Mouse (Mus musculus): ENCODE data around the gene Adgrg5. TPM values are rescaled to one million over a fixed set of nuclear protein-coding genes. Genes with fewer than 3 reads are reported as not detected.
A peak's percentile ranks its signal among the peaks of the same experiment; 100 is the strongest.

Gene Adgrg5
- polyA plus RNA-seq, 1 experiment from 2014 or later = 0.13 TPM

GRCm38 (mm10) chr8:94990598-94991453 lies 67.3 kb downstream of the Adgrg5 start:
- H3K36me3 ChIP-seq (replicated peaks; ENCODE audit: insufficient read depth, low read length) = peaks cover 6% of the 10 kb centered on the region
- WGBS (ENCODE audit: insufficient replicate concordance) = 51% methylated on average over 11 of the region's 11 CpGs
- no peaks in the 10 kb centered on the region for H3K27me3 ChIP-seq (ENCODE audit: insufficient read depth, low read length)
- no peak overlapping the region for H3K9ac ChIP-seq (replicated peaks)
- TF ChIP-seq EP300 (IDR thresholded peaks at IDR 0.05; ENCODE audit: low read depth) = no peak
- no peak for TF ChIP-seq CTCF (IDR thresholded peaks at IDR 0.05; ENCODE audit: low read depth)
- peak overlapping the region; percentile 40; the same call in 1 of the 2 replicates for H3K27ac ChIP-seq (ENCODE audit: low read depth)
- H3K4me3 ChIP-seq (ENCODE audit: low read depth, low read length) = no peak overlapping the region
- ATAC-seq (no peak), DNase-seq (no peak)
- H3K4me1 ChIP-seq (ENCODE audit: insufficient read depth) = peaks cover 71% of the 10 kb centered on the region
- H3K4me2 ChIP-seq (ENCODE audit: low read depth, low read length) = no peak overlapping the region
- H3K9me3 ChIP-seq (ENCODE audit: low read length) = no peaks in the 10 kb centered on the region

- ATAC-seq = peak; percentile 22; the same call in 1 of the 2 replicates
Measured at GRCm38 (mm10) chr8:94991454-94991994, 68.0 kb downstream of the Adgrg5 start.

GRCm38 (mm10) chr8:94992010-94992409 lies 68.5 kb downstream of the Adgrg5 start:
- DNase-seq = no peak
- WGBS (ENCODE audit: insufficient replicate concordance) = 63% methylated on average over 4 of the region's 4 CpGs
- H3K27ac ChIP-seq (ENCODE audit: low read depth) = peak overlapping the region; percentile 40; the same call in 1 of the 2 replicates
- H3K36me3 ChIP-seq (replicated peaks; ENCODE audit: insufficient read depth, low read length) = peaks cover 6% of the 10 kb centered on the region
- H3K27me3 ChIP-seq (ENCODE audit: insufficient read depth, low read length) = no peaks in the 10 kb centered on the region
- TF ChIP-seq EP300 (IDR thresholded peaks at IDR 0.05; ENCODE audit: low read depth) = no peak
- no peak for TF ChIP-seq CTCF (IDR thresholded peaks at IDR 0.05; ENCODE audit: low read depth)
- no peaks in the 10 kb centered on the region for H3K9me3 ChIP-seq (ENCODE audit: low read length)
- H3K4me1 ChIP-seq (ENCODE audit: insufficient read depth) = peaks cover 63% of the 10 kb centered on the region
- 0 out of 2 replicates have a peak overlapping the region, but pooled peaks have one; percentile 26 for H3K4me2 ChIP-seq (ENCODE audit: low read depth, low read length)
- H3K4me3 ChIP-seq (ENCODE audit: low read depth, low read length) = no peak overlapping the region
- ATAC-seq = no peak
- H3K9ac ChIP-seq (replicated peaks) = 0 out of 2 replicates have a peak overlapping the region, but pooled peaks have one; percentile 26

More at GRCm38 (mm10) chr8:94991454-94991994, 68.0 kb downstream of the Adgrg5 start:
- no peak for DNase-seq
- H3K4me3 ChIP-seq (ENCODE audit: low read depth, low read length) = no peak overlapping the region
- H3K4me1 ChIP-seq (ENCODE audit: insufficient read depth) = peaks cover 66% of the 10 kb centered on the region
- H3K9me3 ChIP-seq (ENCODE audit: low read length) = no peaks in the 10 kb centered on the region
- H3K27ac ChIP-seq (ENCODE audit: low read depth) = peak overlapping the region; percentile 40; the same call in 1 of the 2 replicates
- no peaks in the 10 kb centered on the region for H3K27me3 ChIP-seq (ENCODE audit: insufficient read depth, low read length)
- TF ChIP-seq CTCF (IDR thresholded peaks at IDR 0.05; ENCODE audit: low read depth) = no peak
- no peak for TF ChIP-seq EP300 (IDR thresholded peaks at IDR 0.05; ENCODE audit: low read depth)
- peaks cover 6% of the 10 kb centered on the region for H3K36me3 ChIP-seq (replicated peaks; ENCODE audit: insufficient read depth, low read length)
- H3K4me2 ChIP-seq (ENCODE audit: low read depth, low read length) = peak overlapping the region; percentile 26; the same call in 1 of the 2 replicates
- H3K9ac ChIP-seq (replicated peaks) = 0 out of 2 replicates have a peak overlapping the region, but pooled peaks have one; percentile 26
- WGBS (ENCODE audit: insufficient replicate concordance) = 50% methylated on average over 9 of the region's 9 CpGs

DNA sequence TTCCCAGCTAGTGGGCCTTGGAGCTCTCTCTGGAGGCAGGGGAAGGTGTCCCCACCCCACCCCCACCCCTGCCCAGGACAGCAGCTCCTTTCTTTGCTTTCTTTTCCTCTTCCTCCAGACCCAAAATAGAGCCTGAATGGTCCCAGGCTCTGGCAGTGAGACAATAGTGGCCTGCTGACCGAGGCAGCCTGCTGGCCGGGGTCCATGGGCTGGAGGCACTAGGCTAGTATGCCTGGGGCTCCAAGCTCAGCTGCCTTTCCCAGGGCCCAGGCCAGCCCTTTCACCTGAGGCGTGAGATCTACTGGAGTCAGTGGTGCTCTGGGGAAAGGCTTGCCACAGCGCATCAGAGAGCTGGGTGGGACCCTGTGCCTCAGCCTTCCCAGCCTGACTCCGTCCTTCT lies 69.0 kb downstream of the Adgrg5 start:
- DNase-seq = no peak
- H3K27me3 ChIP-seq (ENCODE audit: insufficient read depth, low read length) = no peaks in the 10 kb centered on the region
- 73% methylated on average over 5 of the region's 5 CpGs for WGBS (ENCODE audit: insufficient replicate concordance)
- H3K4me1 ChIP-seq (ENCODE audit: insufficient read depth) = peaks cover 59% of the 10 kb centered on the region
- no peak overlapping the region for H3K4me3 ChIP-seq (ENCODE audit: low read depth, low read length)
- no peak overlapping the region for H3K4me2 ChIP-seq (ENCODE audit: low read depth, low read length)
- ATAC-seq = no peak
- no peaks in the 10 kb centered on the region for H3K9me3 ChIP-seq (ENCODE audit: low read length)
- no peak overlapping the region; the same call in 1 of the 2 replicates for H3K9ac ChIP-seq (replicated peaks)
- H3K36me3 ChIP-seq (replicated peaks; ENCODE audit: insufficient read depth, low read length) = peaks cover 6% of the 10 kb centered on the region
- TF ChIP-seq EP300 (IDR thresholded peaks at IDR 0.05; ENCODE audit: low read depth) (no peak), CTCF (IDR thresholded peaks at IDR 0.05; ENCODE audit: low read depth) (no peak)
- H3K27ac ChIP-seq (ENCODE audit: low read depth) = 0 out of 2 replicates have a peak overlapping the region, but pooled peaks have one; percentile 6

Other genes with a start within 250 kb of the Adgrg5 start
- gene Pllp, start 227.4 kb upstream of the Adgrg5 start, polyA plus RNA-seq (2015; fragmentation: Nextera tagmentation; extraction: Ambion mirVana) = 2.5 and 3.1 TPM in 2 replicates
- gene Ccl22, start 178.1 kb upstream of the Adgrg5 start, polyA plus RNA-seq (2015; fragmentation: Nextera tagmentation; extraction: Ambion mirVana) = 0.07 and 0.28 TPM in 2 replicates
- gene Cx3cl1, start 151.7 kb upstream of the Adgrg5 start, polyA plus RNA-seq (2015; fragmentation: Nextera tagmentation; extraction: Ambion mirVana) = 0.47 and 0.79 TPM in 2 replicates
- gene Ccl17, start 113.2 kb upstream of the Adgrg5 start, polyA plus RNA-seq (2015; fragmentation: Nextera tagmentation; extraction: Ambion mirVana) = 0.31 TPM in 1 of 2 replicates, not detected in the other
- 65.6 and 66.1 TPM in 2 replicates for gene Coq9, start 85.4 kb upstream of the Adgrg5 start, polyA plus RNA-seq (2015; fragmentation: Nextera tagmentation; extraction: Ambion mirVana)
- gene Ciapin1, start 85.3 kb upstream of the Adgrg5 start, polyA plus RNA-seq (2015; fragmentation: Nextera tagmentation; extraction: Ambion mirVana) = 36.5 and 39.4 TPM in 2 replicates
- gene Polr2c, start 66.2 kb upstream of the Adgrg5 start, polyA plus RNA-seq (2015; fragmentation: Nextera tagmentation; extraction: Ambion mirVana) = 50.6 and 52.1 TPM in 2 replicates
- gene Dok4, start 47.4 kb upstream of the Adgrg5 start, polyA plus RNA-seq (2015; fragmentation: Nextera tagmentation; extraction: Ambion mirVana) = 3.5 and 4.5 TPM in 2 replicates
- gene Ccdc102a, start 5.6 kb upstream of the Adgrg5 start, polyA plus RNA-seq (2015; fragmentation: Nextera tagmentation; extraction: Ambion mirVana) = 1.3 and 1.5 TPM in 2 replicates
- 34.0 and 35.4 TPM in 2 replicates for gene Adgrg1, start 51.1 kb downstream of the Adgrg5 start, polyA plus RNA-seq (2015; fragmentation: Nextera tagmentation; extraction: Ambion mirVana)
- gene Adgrg3, start 94.0 kb downstream of the Adgrg5 start, polyA plus RNA-seq (2015; fragmentation: Nextera tagmentation; extraction: Ambion mirVana) = 8.9 and 9.6 TPM in 2 replicates
- 0.21 and 0.28 TPM in 2 replicates for gene Drc7, start 131.4 kb downstream of the Adgrg5 start, polyA plus RNA-seq (2015; fragmentation: Nextera tagmentation; extraction: Ambion mirVana)
- gene Katnb1, start 157.5 kb downstream of the Adgrg5 start, polyA plus RNA-seq (2015; fragmentation: Nextera tagmentation; extraction: Ambion mirVana) = 4.7 and 5.1 TPM in 2 replicates

All from liver, postnatal 0 days (tissue).